Mouse (Mus musculus) E14TG2a.4 (cell line): ENCODE measurements around the gene Cd8a.

Source experiments
- CTCF ChIP-seq: conservative IDR thresholded peaks from 2 replicates; pipeline ENCODE4 v1.5.1; 2014; ENCODE audit warnings: low read length
- NANOG ChIP-seq: IDR thresholded peaks from 2 replicates; pipeline ENCODE4 v1.6.1; 2014; ENCODE audit warnings: borderline replicate concordance, low read length, mixed read lengths
- POU5F1 ChIP-seq: IDR thresholded peaks from 2 replicates; pipeline ENCODE4 v1.6.1; 2014; ENCODE audit warnings: low read length, borderline replicate concordance

GRCm38 (mm10) chr6:71337666-71338065, 35.6 kb upstream of the Cd8a start:
- TF ChIP-seq CTCF (no peak), POU5F1 (no peak), NANOG (no peak)
